Mouse (Mus musculus) bone marrow, adult 2 months (tissue): Measurements from ENCODE around the gene Fam53a.

Experiments used
- CTCF ChIP-seq: fragments of 200-500 bp; IDR thresholded peaks from 2 replicates; pipeline ENCODE4 v1.5.1; 2011; ENCODE audit warnings: low read length, control low read depth; ENCODE audit not compliant: control insufficient read depth, insufficient read depth
- POLR2A ChIP-seq: fragments of 200-500 bp; IDR thresholded peaks from 2 replicates; pipeline ENCODE4 v1.6.1; 2011; ENCODE audit warnings: low read depth, mild to moderate bottlenecking, control low read depth, low read length, borderline replicate concordance; ENCODE audit not compliant: control insufficient read depth

DNA sequence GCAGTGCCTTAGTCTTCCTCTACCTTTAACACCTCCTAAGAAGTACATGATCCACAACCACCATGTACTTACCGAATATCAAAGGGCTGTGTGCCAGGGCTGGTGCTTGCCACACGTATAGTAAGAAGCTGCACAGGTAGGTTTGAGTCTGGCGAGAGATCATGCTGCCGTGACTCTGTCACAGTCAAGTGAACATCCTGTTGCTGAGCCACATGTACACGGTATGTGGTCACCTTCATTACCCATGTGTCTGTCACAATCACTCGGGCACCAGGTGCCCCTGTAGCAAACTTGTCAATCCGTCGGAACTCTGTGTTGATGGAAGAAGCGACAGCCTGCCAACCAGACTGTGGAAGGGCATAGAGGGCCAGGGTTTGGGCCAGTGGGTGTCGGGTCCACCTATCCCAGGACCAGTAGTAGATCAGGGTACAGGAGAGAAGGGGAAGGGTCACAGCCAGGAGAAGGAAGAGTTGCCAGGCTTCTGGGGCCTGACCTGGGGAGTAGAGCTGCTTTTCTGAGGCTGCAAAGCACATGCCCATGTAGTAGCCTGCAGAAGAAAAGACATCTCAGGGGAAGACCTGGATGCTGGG lies 25.9 kb upstream of the Fam53a start:
- TF ChIP-seq POLR2A (no peak), CTCF (no peak)
